Mouse (Mus musculus): ENCODE data around the gene S100a2.

DNA sequence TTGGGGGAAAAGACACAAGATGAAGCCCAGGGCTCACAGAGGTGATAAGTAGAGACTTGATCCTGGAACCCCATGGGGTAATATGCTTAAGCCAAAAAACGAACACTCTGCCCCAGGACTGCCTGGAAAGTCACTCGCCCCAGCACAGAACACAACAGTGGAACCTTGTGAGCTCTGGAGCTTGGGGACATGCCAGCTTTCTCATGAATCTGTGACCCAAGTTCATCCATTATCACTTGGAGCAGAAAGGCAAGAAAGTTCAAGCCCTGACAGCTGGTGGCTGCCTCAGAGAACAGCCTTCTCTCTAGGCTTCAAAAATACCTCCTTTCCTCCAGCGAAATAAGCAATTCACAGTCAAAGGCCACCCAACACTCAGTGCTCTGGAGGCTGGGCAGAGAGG, 9.4 kb downstream of the S100a2 start:
- TF ChIP-seq CTCF (IDR thresholded peaks at IDR 0.05; ENCODE audit: low read depth) = no peak
- TF ChIP-seq EP300 (IDR thresholded peaks at IDR 0.05; ENCODE audit: low read depth) = no peak
